Mouse (Mus musculus) C2C12 (cell line): ENCODE results near the gene Gsg1.

Source experiments
- CTCF ChIP-seq: IDR thresholded peaks from one replicate; pipeline ENCODE4 v1.5.1; 2011; ENCODE audit not compliant: control insufficient read depth, insufficient read depth, insufficient read length
- MAX ChIP-seq: IDR thresholded peaks from one replicate; pipeline ENCODE4 v1.6.1; 2011; ENCODE audit warnings: mild to moderate bottlenecking, control low read depth

- TF ChIP-seq CTCF (no peak), MAX (no peak)
Observed at GRCm38 (mm10) chr6:135223786-135224416, 30.2 kb downstream of the Gsg1 start.
